Mouse (Mus musculus) E14TG2a.4 (cell line): ENCODE results near the gene Prkca.

ENCODE experiments used
- CTCF ChIP-seq: conservative IDR thresholded peaks from 2 replicates; pipeline ENCODE4 v1.5.1; 2014; ENCODE audit warnings: low read length
- NANOG ChIP-seq: IDR thresholded peaks from 2 replicates; pipeline ENCODE4 v1.6.1; 2014; ENCODE audit warnings: borderline replicate concordance, low read length, mixed read lengths

DNA sequence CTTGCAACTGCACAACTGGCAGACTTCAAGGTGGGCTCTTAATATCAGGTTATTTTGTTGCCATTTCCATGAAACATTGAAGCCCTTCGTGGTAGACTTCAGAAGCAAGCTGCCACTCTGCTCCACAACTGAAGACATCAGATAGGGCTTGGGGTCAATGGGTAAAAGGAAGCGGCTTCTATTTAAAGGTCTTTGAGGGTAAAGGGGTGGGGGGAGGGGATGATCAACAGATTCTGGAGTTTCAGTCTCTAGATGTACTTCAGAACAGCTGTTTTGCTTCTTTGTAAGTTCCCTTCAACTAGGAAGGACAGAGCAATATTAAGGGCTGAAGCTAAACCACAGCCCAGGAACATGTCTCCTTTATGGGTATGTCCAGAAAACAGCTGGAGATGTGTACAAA, 31.8 kb downstream of the Prkca start:
- no peak for TF ChIP-seq CTCF
- no peak for TF ChIP-seq NANOG
